Mouse (Mus musculus) retina, embryonic 14.5 days (tissue): ENCODE measurements around the gene Hcar2.

Source experiments
- DNase-seq: peaks from one replicate; pipeline ENCODE4 v3.0.0-alpha.2; 2015; ENCODE audit warnings: low spot score

Gene Hcar2

DNA sequence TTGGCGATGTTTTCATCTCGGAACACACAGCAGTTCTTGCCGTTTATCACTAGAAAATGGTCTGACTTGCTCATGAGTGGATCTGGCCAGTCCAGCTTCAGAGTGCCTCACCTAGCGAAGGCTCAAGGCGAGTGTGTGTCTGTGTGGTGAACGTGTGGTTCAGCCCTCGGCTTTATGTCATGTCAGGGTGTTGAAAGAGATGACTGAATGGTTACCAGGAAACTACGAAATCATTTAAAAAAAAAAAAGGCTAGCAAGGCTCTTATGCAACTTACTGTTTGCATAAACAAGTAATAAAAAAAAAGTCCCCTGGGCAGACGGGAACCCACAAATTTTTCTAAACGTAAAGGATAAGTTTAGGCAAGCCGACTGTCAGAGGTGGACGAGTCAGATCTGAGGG lies at the start of gene Hcar2:
TSS of gene Hcar2 (minus strand) at position 135 of the 400 bp plus-strand sequence.
- no peak for DNase-seq

GRCm38 (mm10) chr5:123914852-123915251 lies 49.6 kb upstream of the Hcar2 start:
- DNase-seq, result no peak

DNA sequence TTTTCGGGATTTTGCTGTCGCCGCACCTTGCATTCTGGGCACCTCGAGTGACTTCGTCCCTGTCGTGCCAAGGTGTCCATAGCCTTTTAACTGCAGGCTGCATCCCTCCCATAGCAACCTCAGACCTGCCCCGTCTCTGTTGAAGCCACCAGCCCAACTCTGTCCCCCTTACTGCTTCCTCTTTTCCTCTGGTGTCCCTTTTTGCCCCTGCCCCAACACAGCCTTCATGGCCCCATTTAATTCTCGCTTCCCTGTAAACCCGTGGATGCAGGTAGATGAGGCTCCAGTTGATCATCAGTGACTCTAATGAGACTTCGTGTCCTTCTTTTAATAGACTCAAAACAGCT lies 42.3 kb upstream of the Hcar2 start:
- DNase-seq, result no peak

DNA sequence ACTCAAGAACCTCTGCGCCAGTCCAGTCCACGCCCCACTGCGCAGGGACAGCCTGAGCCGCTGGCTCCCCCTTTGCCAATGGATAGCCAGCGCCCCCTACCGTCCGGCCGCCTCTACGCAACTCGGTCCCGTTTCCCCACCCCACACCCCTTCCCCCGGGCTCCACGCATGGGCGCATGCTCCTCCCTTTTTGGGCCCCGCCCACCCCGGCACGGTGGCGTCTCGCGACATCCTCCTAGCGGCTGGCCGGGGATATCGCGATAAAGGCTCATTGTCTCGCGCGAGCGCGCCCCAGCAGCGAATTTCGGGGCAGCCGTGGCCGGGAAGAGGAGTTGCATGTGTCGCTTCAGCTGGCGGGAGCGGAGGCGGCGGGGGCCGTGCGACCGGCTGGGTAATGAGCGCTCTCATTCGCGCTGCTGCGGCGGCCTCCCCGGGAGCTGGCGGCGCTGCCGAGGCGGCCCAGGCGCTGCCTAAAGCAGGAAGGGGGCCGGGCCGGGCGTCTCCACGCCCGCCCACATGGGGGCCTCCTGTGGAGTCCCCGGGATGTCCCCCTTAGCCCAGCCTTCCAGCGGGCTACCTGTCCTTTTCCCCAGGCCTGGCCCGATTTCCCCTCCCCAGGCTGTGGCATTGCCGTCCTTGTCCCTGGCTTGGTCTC lies 41.8 kb upstream of the Hcar2 start, which contains the start of gene Denr:
TSS of gene Denr (plus strand) at position 200 of the 655 bp plus-strand sequence.
- peak; percentile 99 for DNase-seq

DNA sequence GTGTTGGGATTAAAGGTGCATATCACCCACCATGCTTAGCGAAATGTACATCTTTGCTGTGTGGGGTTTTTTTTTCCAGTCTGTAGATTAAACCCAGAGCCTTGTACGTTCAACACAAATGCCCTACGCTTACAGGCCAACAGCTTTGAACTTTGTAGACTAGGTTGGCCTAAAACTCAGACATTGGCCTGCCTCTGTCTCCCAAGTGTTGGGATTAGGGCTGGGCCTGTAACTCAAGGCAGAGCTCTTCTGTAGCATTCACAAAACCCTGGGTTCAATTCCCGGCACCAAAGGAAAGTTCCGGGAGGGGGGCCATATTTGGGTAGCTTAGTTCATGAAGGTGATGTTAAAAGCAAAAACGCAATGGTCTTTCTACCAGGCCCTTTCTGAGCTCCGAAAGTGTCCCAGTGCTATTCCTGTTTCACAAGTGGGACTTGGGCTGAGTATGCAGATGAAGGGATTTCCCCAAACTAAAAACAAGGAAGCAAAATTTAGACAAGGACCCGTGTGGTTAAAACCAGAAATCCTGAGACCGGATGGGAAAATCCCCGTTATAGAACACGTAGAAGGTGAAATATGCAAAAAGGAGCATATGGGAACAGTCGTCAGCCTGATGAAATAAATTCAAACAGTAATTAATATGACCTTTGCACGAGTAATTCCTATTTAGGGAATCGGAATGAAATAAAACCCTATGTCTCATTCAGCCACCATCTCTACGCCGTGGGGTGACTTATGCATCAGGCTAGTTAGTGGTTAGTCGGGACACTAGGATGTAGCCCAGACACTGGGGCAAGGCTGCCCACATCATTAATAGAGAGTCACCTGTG lies 41.1 kb upstream of the Hcar2 start:
- DNase-seq, result no peak

- no peak for DNase-seq
These were observed 38.9 kb upstream of the Hcar2 start for GRCm38 (mm10) chr5:123904059-123904672.

GRCm38 (mm10) chr5:123897352-123897751 lies 32.1 kb upstream of the Hcar2 start:
- no peak for DNase-seq

DNA sequence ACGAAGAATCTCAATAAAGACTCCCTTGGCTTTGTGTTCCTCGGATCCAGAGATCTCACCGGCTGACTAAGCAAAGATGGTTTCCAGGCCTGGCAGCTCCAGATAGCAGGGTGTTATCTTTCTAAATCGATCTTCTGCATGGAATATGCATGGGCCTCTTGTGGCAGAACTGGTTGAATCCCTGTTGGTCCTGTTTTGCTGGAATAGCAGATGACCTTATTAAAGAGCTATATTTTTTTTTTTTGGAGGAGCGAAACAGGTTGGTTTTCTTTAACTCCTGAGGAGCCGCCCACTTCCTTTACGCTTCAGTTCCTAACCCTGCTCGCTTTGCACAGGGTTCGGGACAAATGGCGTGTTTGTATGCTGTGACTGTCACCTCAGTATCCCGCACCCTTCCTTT lies 31.1 kb upstream of the Hcar2 start:
- no peak for DNase-seq

DNA sequence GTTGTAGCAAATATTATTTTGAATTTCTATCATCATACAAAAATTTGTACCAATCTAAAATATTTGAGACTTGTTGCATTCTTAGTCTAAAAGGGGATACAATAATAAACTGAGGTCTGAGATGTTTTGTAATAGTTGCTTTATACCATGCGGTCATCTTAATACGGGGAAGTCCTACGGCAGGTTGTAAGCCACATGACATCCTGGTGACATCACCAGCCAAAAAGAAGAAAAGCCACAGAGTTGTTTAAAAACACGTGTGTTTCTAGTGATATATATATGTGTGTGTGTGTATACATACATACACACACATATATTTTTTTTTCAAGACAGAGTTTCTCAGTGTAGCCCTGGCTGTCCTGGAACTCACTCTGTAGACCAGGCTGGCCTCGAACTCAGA lies 28.2 kb upstream of the Hcar2 start:
- no peak for DNase-seq

DNA sequence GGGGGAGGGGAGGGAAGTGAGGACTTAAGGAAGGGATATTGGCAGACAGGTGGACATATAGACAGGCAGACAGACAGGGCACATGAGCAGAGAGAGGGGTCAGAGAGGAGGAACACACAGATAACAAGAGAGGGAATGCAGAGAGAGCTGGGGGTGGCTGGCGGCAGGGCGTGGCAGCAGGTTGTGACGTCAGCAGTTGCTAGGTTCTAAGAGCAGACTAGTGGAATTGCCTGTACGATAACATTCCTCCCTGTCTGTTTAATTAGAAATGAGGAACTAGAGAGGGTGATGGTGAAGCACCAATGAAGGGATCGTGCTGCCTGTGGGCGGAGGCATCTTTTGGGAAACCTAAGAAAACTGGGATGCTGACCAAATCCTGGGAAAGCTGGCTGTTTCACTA lies 26.4 kb upstream of the Hcar2 start:
- peak; percentile 56 for DNase-seq

GRCm38 (mm10) chr5:123890987-123891386 lies 25.7 kb upstream of the Hcar2 start:
- no peak for DNase-seq

GRCm38 (mm10) chr5:123890312-123890711 lies 25.0 kb upstream of the Hcar2 start:
- DNase-seq, result no peak

- DNase-seq, result no peak
These were observed 21.1 kb upstream of the Hcar2 start for GRCm38 (mm10) chr5:123886365-123886764.

DNA sequence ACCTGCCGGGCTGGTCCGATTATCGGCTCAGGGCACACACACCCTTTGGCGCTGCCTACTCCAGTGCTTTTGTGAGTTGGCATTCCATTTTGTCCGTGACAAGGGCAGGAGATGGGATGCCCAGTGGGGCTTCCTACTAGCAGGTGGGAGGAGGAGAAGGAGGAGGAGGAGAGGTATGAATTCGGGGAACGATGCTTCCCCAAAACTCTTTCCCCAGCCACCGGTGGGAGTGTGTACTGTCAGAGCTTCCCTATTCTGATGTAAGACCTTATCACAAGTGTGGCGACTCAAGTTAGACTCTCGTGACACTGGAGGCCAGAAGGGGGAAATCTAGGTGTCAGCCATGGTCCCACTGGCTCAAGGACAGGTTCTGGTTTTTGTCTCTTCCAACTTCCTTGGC lies 19.0 kb upstream of the Hcar2 start:
- DNase-seq, result no peak

GRCm38 (mm10) chr5:123883891-123884290 lies 18.6 kb upstream of the Hcar2 start:
- DNase-seq, result no peak

DNA sequence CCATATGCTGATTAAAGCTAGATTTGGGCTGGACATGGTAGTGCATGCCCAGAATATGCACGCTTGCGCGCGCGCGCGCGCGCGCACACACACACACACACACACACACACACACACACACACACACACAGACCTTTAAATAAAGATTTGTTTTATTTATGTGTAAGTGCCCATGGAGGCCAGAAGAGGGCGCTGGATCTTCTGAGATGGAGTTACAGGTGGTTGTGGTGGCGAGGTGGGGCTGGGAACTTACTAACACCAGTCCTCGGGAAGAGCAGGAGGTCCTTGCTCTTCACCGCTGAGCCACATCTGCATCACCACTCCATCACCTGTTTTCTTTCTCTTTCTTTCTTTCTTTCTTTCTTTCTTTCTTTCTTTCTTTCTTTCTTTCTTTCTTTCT lies 15.5 kb upstream of the Hcar2 start:
- DNase-seq, result no peak

GRCm38 (mm10) chr5:123879928-123880327 lies 14.6 kb upstream of the Hcar2 start, which contains the start of gene Hcar1:
Gene Hcar1 (minus strand): TSS chr5:123880020.
- DNase-seq, result no peak

DNA sequence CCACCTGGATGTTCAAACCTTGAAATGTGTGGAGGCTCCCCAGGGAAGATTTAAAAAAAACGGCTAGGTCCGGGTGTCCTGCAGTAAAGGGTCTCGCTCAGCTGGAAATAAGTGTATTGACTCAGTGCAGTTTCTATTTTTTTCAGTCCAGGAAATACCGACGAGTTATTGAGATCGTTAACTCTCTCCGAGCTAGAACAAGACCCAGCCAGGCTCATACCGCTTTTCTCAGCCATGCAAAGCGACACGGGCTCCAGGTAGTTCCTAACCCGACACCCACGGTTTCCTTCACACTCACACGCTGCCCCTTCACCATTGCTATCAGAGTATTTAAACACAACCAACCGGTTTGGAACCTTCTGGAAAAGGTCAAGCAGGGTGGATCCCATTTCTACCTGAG lies 12.8 kb upstream of the Hcar2 start:
- DNase-seq, result no peak

DNA sequence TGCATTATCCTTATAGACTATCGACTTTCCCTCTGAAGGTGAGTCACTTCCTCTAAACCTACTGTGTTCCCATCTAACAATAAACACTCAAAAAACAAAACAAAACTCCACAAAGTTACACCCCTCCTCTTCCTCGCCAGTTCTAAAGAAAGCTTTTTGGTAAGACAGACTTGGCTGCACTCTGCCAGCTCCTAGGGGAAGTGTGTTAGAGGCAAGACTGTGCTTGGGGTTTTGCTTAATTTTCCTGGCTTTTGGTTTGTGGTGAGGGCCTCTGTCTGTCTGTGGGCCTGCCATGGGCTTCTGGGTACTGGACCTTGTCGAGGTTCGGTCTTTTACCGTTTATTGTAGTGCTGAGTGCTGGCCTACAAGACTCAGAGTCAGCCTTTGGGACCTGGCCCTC lies 8.9 kb upstream of the Hcar2 start:
- no peak for DNase-seq

DNA sequence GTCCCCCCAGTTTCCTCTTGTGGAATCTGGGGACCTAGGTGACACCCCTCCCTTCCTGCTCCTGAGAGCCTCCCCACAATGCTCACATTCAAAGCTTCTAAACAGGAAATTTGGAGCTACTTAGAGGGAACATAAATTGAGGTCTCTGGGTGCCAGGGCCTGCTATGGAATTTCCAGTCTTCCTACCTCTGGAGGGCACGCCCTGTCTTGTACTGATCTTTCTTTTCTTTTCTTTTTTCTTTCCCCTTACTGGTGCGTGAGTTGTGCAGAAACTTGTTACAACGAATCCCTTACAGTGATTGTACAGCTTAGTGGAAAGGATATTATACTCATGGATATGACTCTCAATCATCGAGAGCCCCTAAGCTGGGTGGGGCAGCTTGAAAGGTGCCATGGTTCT lies 4.3 kb upstream of the Hcar2 start:
- no peak for DNase-seq

GRCm38 (mm10) chr5:123866457-123866856 lies 1.2 kb upstream of the Hcar2 start:
- no peak for DNase-seq

DNA sequence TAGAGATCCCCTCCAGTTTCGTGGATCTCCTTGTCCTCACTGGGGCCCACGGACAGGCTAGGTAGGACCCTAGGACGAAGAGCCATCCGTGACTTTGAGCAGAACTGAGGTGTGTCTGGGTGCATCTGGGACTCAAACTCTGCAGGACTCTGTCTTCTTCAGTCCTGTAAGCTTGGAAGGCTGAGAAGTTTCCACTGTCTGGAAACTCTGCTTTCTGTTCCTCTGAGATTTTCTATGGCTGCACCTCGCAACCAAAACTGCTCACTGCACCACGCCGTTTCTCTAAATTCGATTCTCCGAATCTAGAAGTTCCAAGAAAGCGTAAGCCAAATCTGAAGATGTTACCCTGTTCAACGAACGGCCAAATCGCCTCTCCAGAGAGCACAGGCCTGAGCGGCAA lies 1.4 kb downstream of the Hcar2 start:
- DNase-seq, result no peak
